Mouse (Mus musculus): ENCODE data around the gene Prrx1.

Prrx1 gene

GRCm38 (mm10) chr1:163311006-163311836, 2.3 kb downstream of the Prrx1 start:
- DNase-seq = no peak

GRCm38 (mm10) chr1:163310023-163310754, 3.3 kb downstream of the Prrx1 start:
- DNase-seq = no peak

- DNase-seq = no peak
Observed at GRCm38 (mm10) chr1:163309466-163309865, 4.0 kb downstream of the Prrx1 start.

- no peak for DNase-seq
Observed at GRCm38 (mm10) chr1:163308631-163309030, 4.9 kb downstream of the Prrx1 start.

- no peak for DNase-seq
Observed at GRCm38 (mm10) chr1:163307706-163308105, 5.8 kb downstream of the Prrx1 start.

- DNase-seq = no peak
Observed at GRCm38 (mm10) chr1:163305956-163306355, 7.6 kb downstream of the Prrx1 start.

- no peak for DNase-seq
Observed at GRCm38 (mm10) chr1:163304837-163305236, 8.7 kb downstream of the Prrx1 start.

GRCm38 (mm10) chr1:163302292-163302691, 11.2 kb downstream of the Prrx1 start:
- DNase-seq = no peak

- no peak for DNase-seq
Observed at GRCm38 (mm10) chr1:163293152-163293551, 20.4 kb downstream of the Prrx1 start.

GRCm38 (mm10) chr1:163291925-163292324, 21.6 kb downstream of the Prrx1 start:
- DNase-seq = no peak

- DNase-seq = no peak
Observed at GRCm38 (mm10) chr1:163289131-163289530, 24.4 kb downstream of the Prrx1 start.

GRCm38 (mm10) chr1:163285539-163285938, 28.0 kb downstream of the Prrx1 start:
- no peak for DNase-seq

- peak; percentile 3 to 9 for DNase-seq
Observed at GRCm38 (mm10) chr1:163285136-163285535, 28.4 kb downstream of the Prrx1 start.

- no peak for DNase-seq
Observed at GRCm38 (mm10) chr1:163283980-163284635, 29.4 kb downstream of the Prrx1 start.

- DNase-seq = no peak
Observed at GRCm38 (mm10) chr1:163281450-163282198, 31.9 kb downstream of the Prrx1 start.

GRCm38 (mm10) chr1:163280842-163281122, 32.7 kb downstream of the Prrx1 start:
- DNase-seq = no peak

GRCm38 (mm10) chr1:163280097-163280841, 33.2 kb downstream of the Prrx1 start:
- no peak for DNase-seq

GRCm38 (mm10) chr1:163277069-163277468, 36.4 kb downstream of the Prrx1 start:
- no peak for DNase-seq

GRCm38 (mm10) chr1:163274919-163275318, 38.6 kb downstream of the Prrx1 start:
- DNase-seq = no peak

- no peak for DNase-seq
Observed at GRCm38 (mm10) chr1:163273132-163273531, 40.4 kb downstream of the Prrx1 start.

- no peak for DNase-seq
Observed at GRCm38 (mm10) chr1:163266853-163267538, 46.5 kb downstream of the Prrx1 start.

- no peak for DNase-seq
Observed at GRCm38 (mm10) chr1:163257298-163257697, 56.2 kb downstream of the Prrx1 start.
